Mouse (Mus musculus): ENCODE results near the gene Rpl9-ps6. TPM values are rescaled to one million over a fixed set of nuclear protein-coding genes. Genes with fewer than 3 reads are reported as not detected.

Rpl9-ps6 gene
- total RNA-seq (2015) (134 and 153 TPM in 2 replicates), total RNA-seq (2017) (50.9 and 68.5 TPM in 2 replicates)

GRCm38 (mm10) chr19:32466478-32466877 is at the start of gene Rpl9-ps6:
TSS of gene Rpl9-ps6 (minus strand) at chr19:32466578.
- no peak for ATAC-seq (ENCODE audit: poor library complexity, severe bottlenecking)

- peak; percentile 49; the same call in 1 of the 2 replicates for ATAC-seq (ENCODE audit: poor library complexity, severe bottlenecking)
Measured at GRCm38 (mm10) chr19:32512518-32512917, 46.1 kb upstream of the Rpl9-ps6 start.

GRCm38 (mm10) chr19:32510962-32511361 is 44.6 kb upstream of the Rpl9-ps6 start:
- ATAC-seq (ENCODE audit: poor library complexity, severe bottlenecking): no peak

GRCm38 (mm10) chr19:32510267-32510666 is 43.9 kb upstream of the Rpl9-ps6 start:
- ATAC-seq (ENCODE audit: poor library complexity, severe bottlenecking): no peak

GRCm38 (mm10) chr19:32507526-32507925 is 41.1 kb upstream of the Rpl9-ps6 start:
- ATAC-seq (ENCODE audit: poor library complexity, severe bottlenecking): no peak

- no peak for ATAC-seq (ENCODE audit: poor library complexity, severe bottlenecking)
Measured at GRCm38 (mm10) chr19:32507100-32507499, 40.7 kb upstream of the Rpl9-ps6 start.

- no peak for ATAC-seq (ENCODE audit: poor library complexity, severe bottlenecking)
Measured at GRCm38 (mm10) chr19:32506514-32506913, 40.1 kb upstream of the Rpl9-ps6 start.

- no peak for ATAC-seq (ENCODE audit: poor library complexity, severe bottlenecking)
Measured at GRCm38 (mm10) chr19:32506081-32506480, 39.7 kb upstream of the Rpl9-ps6 start.

- ATAC-seq (ENCODE audit: poor library complexity, severe bottlenecking): peak; percentile 63; the same call in 1 of the 2 replicates
Measured at GRCm38 (mm10) chr19:32501414-32501813, 35.0 kb upstream of the Rpl9-ps6 start.

- no peak for ATAC-seq (ENCODE audit: poor library complexity, severe bottlenecking)
Measured at GRCm38 (mm10) chr19:32498002-32498401, 31.6 kb upstream of the Rpl9-ps6 start.

GRCm38 (mm10) chr19:32497411-32497810 is 31.0 kb upstream of the Rpl9-ps6 start:
- no peak for ATAC-seq (ENCODE audit: poor library complexity, severe bottlenecking)

GRCm38 (mm10) chr19:32495034-32495433 is 28.7 kb upstream of the Rpl9-ps6 start:
- ATAC-seq (ENCODE audit: poor library complexity, severe bottlenecking): peak; percentile 56; the same call in 1 of the 2 replicates

GRCm38 (mm10) chr19:32494611-32495010 is 28.2 kb upstream of the Rpl9-ps6 start:
- no peak for ATAC-seq (ENCODE audit: poor library complexity, severe bottlenecking)

- no peak for ATAC-seq (ENCODE audit: poor library complexity, severe bottlenecking)
Measured at GRCm38 (mm10) chr19:32493471-32493870, 27.1 kb upstream of the Rpl9-ps6 start.

GRCm38 (mm10) chr19:32492981-32493380 is 26.6 kb upstream of the Rpl9-ps6 start:
- no peak for ATAC-seq (ENCODE audit: poor library complexity, severe bottlenecking)

GRCm38 (mm10) chr19:32492339-32492738 is 26.0 kb upstream of the Rpl9-ps6 start:
- ATAC-seq (ENCODE audit: poor library complexity, severe bottlenecking): no peak

- peak; percentile 61 for ATAC-seq (ENCODE audit: poor library complexity, severe bottlenecking)
Measured at GRCm38 (mm10) chr19:32490976-32491375, 24.6 kb upstream of the Rpl9-ps6 start.

GRCm38 (mm10) chr19:32489166-32489895 is 23.0 kb upstream of the Rpl9-ps6 start:
- ATAC-seq (ENCODE audit: poor library complexity, severe bottlenecking): no peak

GRCm38 (mm10) chr19:32487595-32488255 is 21.3 kb upstream of the Rpl9-ps6 start:
- no peak for ATAC-seq (ENCODE audit: poor library complexity, severe bottlenecking)

- peak; percentile 85 for ATAC-seq (ENCODE audit: poor library complexity, severe bottlenecking)
Measured at GRCm38 (mm10) chr19:32486106-32486724, 19.8 kb upstream of the Rpl9-ps6 start.

- ATAC-seq (ENCODE audit: poor library complexity, severe bottlenecking): peak; percentile 85
Measured at GRCm38 (mm10) chr19:32485681-32486105, 19.3 kb upstream of the Rpl9-ps6 start, which contains the start of gene Minpp1. TSS of gene Minpp1 (plus strand) at chr19:32485769.
